8 mouse cellular contexts compared by ENCODE assay signal in the genomic region with DNA sequence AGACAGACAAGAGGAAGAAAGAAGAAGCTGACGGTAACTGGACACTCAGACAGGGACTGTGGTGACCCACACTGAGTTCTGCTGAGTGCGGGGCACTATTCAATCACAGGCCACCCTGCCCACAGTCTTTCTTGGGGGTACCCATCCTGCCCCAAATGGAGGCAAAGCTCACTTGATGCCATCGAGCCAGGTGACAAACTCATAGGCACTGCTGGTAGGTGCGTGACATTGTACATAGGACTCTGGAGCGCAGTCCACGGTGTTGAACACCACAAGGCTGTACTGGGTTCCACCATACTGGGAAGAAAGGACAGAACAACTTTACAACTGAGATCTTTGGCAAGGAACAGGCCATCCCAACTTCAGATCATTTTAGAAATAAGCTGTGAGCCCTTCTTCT. TPM values are rescaled to one million over a fixed set of nuclear protein-coding genes. Genes with fewer than 3 reads are reported as not detected.
DNase-seq lines count a peak whose midpoint lies in the region; ATAC-seq and TF ChIP-seq lines count a peak whose summit lies in the region.

No protein-coding gene starts in this region.

- no peaks in the 10 kb centered on the region for H3K27me3 ChIP-seq in embryonic facial prominence, embryonic 15.5 days
- H3K27me3 ChIP-seq in intestine, postnatal 0 days (replicated peaks; ENCODE audit: control insufficient read depth, insufficient read depth, low read length), result no peaks in the 10 kb centered on the region
- no peaks in the 10 kb centered on the region for H3K27me3 ChIP-seq in neural tube, embryonic 13.5 days

- peaks cover 10% of the 10 kb centered on the region for H3K4me1 ChIP-seq in lung, adult 2 months (ENCODE audit: control insufficient read depth, insufficient read depth, low read length)
- peaks cover 39% of the 10 kb centered on the region for H3K4me1 ChIP-seq in embryonic facial prominence, embryonic 15.5 days
- H3K4me1 ChIP-seq in intestine, postnatal 0 days (replicated peaks; ENCODE audit: control insufficient read depth, insufficient read depth, low read length), result peaks cover 6% of the 10 kb centered on the region; the same call in 1 of the 2 replicates
- H3K4me1 ChIP-seq in neural tube, embryonic 13.5 days (replicated peaks), result peaks cover 68% of the 10 kb centered on the region

- peaks cover 25% of the 10 kb centered on the region for H3K36me3 ChIP-seq in embryonic facial prominence, embryonic 15.5 days
- H3K36me3 ChIP-seq in intestine, postnatal 0 days (ENCODE audit: control insufficient read depth, insufficient read depth), result peaks cover 3% of the 10 kb centered on the region; the same call in 1 of the 2 replicates
- peaks cover 32% of the 10 kb centered on the region for H3K36me3 ChIP-seq in neural tube, embryonic 13.5 days

- H3K27ac ChIP-seq in embryonic facial prominence, embryonic 15.5 days (replicated peaks), result peak overlapping the region; percentile 100; the same call in 1 of the 2 replicates
- H3K27ac ChIP-seq in intestine, postnatal 0 days (ENCODE audit: low read depth, low read length), result peak overlapping the region; percentile 91; the same call in 1 of the 2 replicates
- H3K27ac ChIP-seq in neural tube, embryonic 13.5 days (replicated peaks), result peak overlapping the region; percentile 98

- H3K9ac ChIP-seq in embryonic facial prominence, embryonic 15.5 days, result peak overlapping the region; percentile 66
- peak overlapping the region; percentile 85 for H3K9ac ChIP-seq in intestine, postnatal 0 days (ENCODE audit: low read depth, low read length)
- H3K9ac ChIP-seq in neural tube, embryonic 13.5 days, result peak overlapping the region; percentile 96

- H3K4me3 ChIP-seq in lung, adult 2 months (replicated peaks; ENCODE audit: extremely low read depth, low read depth, low read length), result peak overlapping the region; percentile 89
- H3K4me3 ChIP-seq in embryonic facial prominence, embryonic 15.5 days (replicated peaks), result peak overlapping the region; percentile 78
- peak overlapping the region; percentile 86 for H3K4me3 ChIP-seq in intestine, postnatal 0 days (ENCODE audit: low read depth, low read length)
- peak overlapping the region; percentile 93 for H3K4me3 ChIP-seq in neural tube, embryonic 13.5 days

- no peak for ATAC-seq in embryonic facial prominence, embryonic 15.5 days (ENCODE audit: insufficient number of reproducible peaks, low FRiP score, low TSS enrichment, low read depth)
- peak; percentile 34 for ATAC-seq in intestine, postnatal 0 days
- ATAC-seq in neural tube, embryonic 13.5 days (ENCODE audit: low read depth), result no peak

- H3K9me3 ChIP-seq in embryonic facial prominence, embryonic 15.5 days (replicated peaks), result no peaks in the 10 kb centered on the region
- no peaks in the 10 kb centered on the region for H3K9me3 ChIP-seq in intestine, postnatal 0 days (ENCODE audit: control insufficient read depth)
- H3K9me3 ChIP-seq in neural tube, embryonic 13.5 days, result no peaks in the 10 kb centered on the region

- DNase-seq in lung, adult 2 months, result no peak
- DNase-seq in lung, adult 18-20 months, result no peak
- DNase-seq in layer of hippocampus, postnatal 10 days (ENCODE audit: low spot score in 2 of 2), result no peak
- no peak for DNase-seq in thymus, postnatal 4 days
- DNase-seq in adrenal gland, postnatal 4 days (ENCODE audit: low spot score in 2 of 2), result no peak

- no peak for TF ChIP-seq POLR2A in lung, adult 2 months (IDR thresholded peaks at IDR 0.05; ENCODE audit: borderline replicate concordance, extremely low read depth, low read depth, low read length)

- H3K4me2 ChIP-seq in embryonic facial prominence, embryonic 15.5 days (replicated peaks), result peak overlapping the region; percentile 69
- H3K4me2 ChIP-seq in intestine, postnatal 0 days (replicated peaks; ENCODE audit: low read depth), result peak overlapping the region; percentile 86
- peak overlapping the region; percentile 98 for H3K4me2 ChIP-seq in neural tube, embryonic 13.5 days

- TF ChIP-seq CTCF in lung, adult 2 months (IDR thresholded peaks at IDR 0.05; ENCODE audit: insufficient read depth, low read length), result no peak
- TF ChIP-seq CTCF in intestine, postnatal 0 days (IDR thresholded peaks at IDR 0.05; ENCODE audit: low read depth), result no peak

- WGBS in lung, adult 2 months, result 14% methylated on average over 6 of the region's 6 CpGs
- 12% methylated on average over 6 of the region's 6 CpGs for WGBS in embryonic facial prominence, embryonic 15.5 days
- 16% methylated on average over 6 of the region's 6 CpGs for WGBS in intestine, postnatal 0 days
- WGBS in neural tube, embryonic 13.5 days, result 23% methylated on average over 6 of the region's 6 CpGs

RNA-seq across cellular contexts. Expression of gene Med25, which starts 0.9 kb away (rescaled TPM):
- 133 and 233 TPM in 2 replicates for polyA plus RNA-seq in lung, adult 2 months (2012; rRNA removed)
- polyA plus RNA-seq in embryonic facial prominence, embryonic 15.5 days (2015; fragmentation: Nextera tagmentation; extraction: Ambion mirVana), result 110 and 122 TPM in 2 replicates
- polyA plus RNA-seq in intestine, postnatal 0 days (2015; fragmentation: Nextera tagmentation; extraction: Ambion mirVana), result 60.0 and 62.9 TPM in 2 replicates
- polyA plus RNA-seq in neural tube, embryonic 13.5 days (2015; fragmentation: Nextera tagmentation; extraction: Ambion mirVana), result 134 and 138 TPM in 2 replicates
- 100 to 1,000 TPM; 107 to 114 TPM for total RNA-seq in layer of hippocampus, postnatal 10 days (2021)
- total RNA-seq in adrenal gland, postnatal 4 days (2021), result 100 to 1,000 TPM; 117 to 121 TPM

RNA-seq across cellular contexts. Expression of gene Fuz, which starts 4.3 kb away (rescaled TPM):
- 77.8 and 82.1 TPM in 2 replicates for polyA plus RNA-seq in lung, adult 2 months (2012; rRNA removed)
- polyA plus RNA-seq in embryonic facial prominence, embryonic 15.5 days (2015; fragmentation: Nextera tagmentation; extraction: Ambion mirVana), result 29.4 and 30.1 TPM in 2 replicates
- polyA plus RNA-seq in intestine, postnatal 0 days (2015; fragmentation: Nextera tagmentation; extraction: Ambion mirVana), result 11.1 and 12.1 TPM in 2 replicates
- 14.9 and 17.9 TPM in 2 replicates for polyA plus RNA-seq in neural tube, embryonic 13.5 days (2015; fragmentation: Nextera tagmentation; extraction: Ambion mirVana)
- 10 to 100 TPM; 17.9 to 19.4 TPM for total RNA-seq in layer of hippocampus, postnatal 10 days (2021)
- total RNA-seq in adrenal gland, postnatal 4 days (2021), result 10 to 100 TPM; 24.6 to 26.7 TPM

RNA-seq across cellular contexts. Expression of gene Ptov1, which starts 22.0 kb away (rescaled TPM):
- polyA plus RNA-seq in lung, adult 2 months (2012; rRNA removed), result 274 and 280 TPM in 2 replicates
- polyA plus RNA-seq in embryonic facial prominence, embryonic 15.5 days (2015; fragmentation: Nextera tagmentation; extraction: Ambion mirVana), result 428 and 442 TPM in 2 replicates
- 112 and 114 TPM in 2 replicates for polyA plus RNA-seq in intestine, postnatal 0 days (2015; fragmentation: Nextera tagmentation; extraction: Ambion mirVana)
- polyA plus RNA-seq in neural tube, embryonic 13.5 days (2015; fragmentation: Nextera tagmentation; extraction: Ambion mirVana), result 471 and 515 TPM in 2 replicates
- 100 to 1,000 TPM; 278 to 304 TPM for total RNA-seq in layer of hippocampus, postnatal 10 days (2021)
- total RNA-seq in adrenal gland, postnatal 4 days (2021), result 100 to 1,000 TPM; 385 to 394 TPM

RNA-seq across cellular contexts. Expression of gene Pnkp, which starts 34.7 kb away (rescaled TPM):
- polyA plus RNA-seq in lung, adult 2 months (2012; rRNA removed), result 57.2 and 62.0 TPM in 2 replicates
- 30.4 and 37.3 TPM in 2 replicates for polyA plus RNA-seq in embryonic facial prominence, embryonic 15.5 days (2015; fragmentation: Nextera tagmentation; extraction: Ambion mirVana)
- 27.7 and 32.0 TPM in 2 replicates for polyA plus RNA-seq in intestine, postnatal 0 days (2015; fragmentation: Nextera tagmentation; extraction: Ambion mirVana)
- polyA plus RNA-seq in neural tube, embryonic 13.5 days (2015; fragmentation: Nextera tagmentation; extraction: Ambion mirVana), result 30.2 and 31.6 TPM in 2 replicates
- 10 to 100 TPM; 32.6 to 38.4 TPM for total RNA-seq in layer of hippocampus, postnatal 10 days (2021)
- total RNA-seq in adrenal gland, postnatal 4 days (2021), result 10 to 100 TPM; 50.8 to 54.6 TPM

RNA-seq across cellular contexts. Expression of gene Ap2a1, which starts 37.7 kb away (rescaled TPM):
- polyA plus RNA-seq in lung, adult 2 months (2012; rRNA removed), result 94.8 and 101 TPM in 2 replicates
- polyA plus RNA-seq in embryonic facial prominence, embryonic 15.5 days (2015; fragmentation: Nextera tagmentation; extraction: Ambion mirVana), result 73.0 and 76.2 TPM in 2 replicates
- polyA plus RNA-seq in intestine, postnatal 0 days (2015; fragmentation: Nextera tagmentation; extraction: Ambion mirVana), result 42.8 and 44.1 TPM in 2 replicates
- polyA plus RNA-seq in neural tube, embryonic 13.5 days (2015; fragmentation: Nextera tagmentation; extraction: Ambion mirVana), result 115 and 116 TPM in 2 replicates
- total RNA-seq in layer of hippocampus, postnatal 10 days (2021), result 100 to 1,000 TPM; 261 to 290 TPM
- 100 to 1,000 TPM in 1 of 2 experiments, 10 to 100 TPM in 1; 99.9 to 107 TPM for total RNA-seq in adrenal gland, postnatal 4 days (2021)
